Mouse (Mus musculus): ENCODE results near the gene Atox1.

Gene Atox1

DNA sequence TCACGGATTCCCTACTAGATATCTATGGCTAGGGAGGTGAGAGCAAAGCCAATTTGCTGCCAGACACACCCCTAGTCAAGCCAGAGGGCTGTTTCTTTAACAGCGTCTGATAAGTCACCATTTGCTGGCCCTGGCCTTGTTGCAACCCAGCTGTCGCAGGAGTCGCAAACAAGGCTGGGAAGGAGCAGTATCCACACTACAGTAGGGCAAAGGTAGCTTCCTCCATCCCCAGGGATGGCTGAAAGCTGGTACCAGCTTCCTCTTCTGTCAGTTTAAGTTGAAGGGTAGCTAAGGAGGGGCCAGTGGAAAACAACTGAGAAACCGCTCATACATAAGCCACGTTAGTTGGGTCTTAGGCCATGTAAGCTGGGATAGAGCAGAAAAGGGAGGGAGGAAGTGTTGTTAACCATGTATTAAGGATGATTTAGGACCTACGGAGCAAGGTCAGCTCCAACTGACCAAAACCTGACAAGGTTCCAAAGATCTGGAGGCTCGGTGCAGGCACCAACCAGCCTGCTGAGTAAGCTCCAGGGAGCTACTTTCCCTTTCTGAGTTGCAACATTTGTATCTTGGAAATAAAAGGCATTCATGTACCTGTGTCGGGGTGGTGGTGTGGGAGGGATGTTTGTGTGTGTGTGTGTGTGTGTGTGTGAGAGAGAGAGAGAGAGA lies 45.9 kb downstream of the Atox1 start:
- DNase-seq (ENCODE audit: extremely low spot score, low read depth, low spot score), result no peak

DNA sequence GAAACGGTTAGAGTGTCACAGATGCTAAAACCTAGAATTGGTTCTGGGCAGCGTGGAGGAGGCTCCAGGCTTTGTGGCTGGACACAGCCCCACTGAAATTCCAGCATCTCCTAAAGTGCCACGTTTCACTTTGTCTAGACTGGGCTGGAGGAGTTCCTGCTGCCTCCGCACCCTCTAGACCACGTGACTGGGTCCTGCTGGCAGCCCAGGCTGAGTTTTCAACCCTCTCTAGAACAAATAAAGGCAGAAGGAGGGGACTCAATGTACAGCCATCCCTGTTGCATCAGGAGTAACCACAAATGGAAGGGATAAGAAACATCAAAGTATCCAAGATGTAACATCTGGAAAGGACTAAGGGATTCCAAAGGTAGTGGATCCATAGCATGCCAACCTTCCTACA lies 46.7 kb downstream of the Atox1 start:
- no peak for DNase-seq (ENCODE audit: extremely low spot score, low read depth, low spot score)

DNA sequence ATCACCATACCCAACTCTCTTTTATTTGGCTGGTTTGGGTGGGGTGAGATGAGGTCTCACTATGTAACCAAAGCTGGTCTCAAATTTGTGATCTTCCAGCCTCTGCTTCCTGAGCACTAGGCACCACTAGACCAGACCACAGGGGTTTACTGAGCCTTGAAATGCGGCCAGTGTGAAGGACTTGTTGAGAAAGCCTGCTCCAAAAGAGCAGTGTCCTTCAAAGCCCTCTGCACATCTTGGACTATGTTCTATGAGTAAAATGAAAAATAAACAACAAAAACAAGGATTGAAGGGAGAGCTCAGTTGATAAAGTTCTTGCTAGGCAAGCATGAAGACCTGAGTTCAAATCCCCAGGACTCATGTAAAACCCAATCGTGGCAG lies 47.6 kb downstream of the Atox1 start:
- DNase-seq (ENCODE audit: extremely low spot score, low read depth, low spot score), result no peak

DNA sequence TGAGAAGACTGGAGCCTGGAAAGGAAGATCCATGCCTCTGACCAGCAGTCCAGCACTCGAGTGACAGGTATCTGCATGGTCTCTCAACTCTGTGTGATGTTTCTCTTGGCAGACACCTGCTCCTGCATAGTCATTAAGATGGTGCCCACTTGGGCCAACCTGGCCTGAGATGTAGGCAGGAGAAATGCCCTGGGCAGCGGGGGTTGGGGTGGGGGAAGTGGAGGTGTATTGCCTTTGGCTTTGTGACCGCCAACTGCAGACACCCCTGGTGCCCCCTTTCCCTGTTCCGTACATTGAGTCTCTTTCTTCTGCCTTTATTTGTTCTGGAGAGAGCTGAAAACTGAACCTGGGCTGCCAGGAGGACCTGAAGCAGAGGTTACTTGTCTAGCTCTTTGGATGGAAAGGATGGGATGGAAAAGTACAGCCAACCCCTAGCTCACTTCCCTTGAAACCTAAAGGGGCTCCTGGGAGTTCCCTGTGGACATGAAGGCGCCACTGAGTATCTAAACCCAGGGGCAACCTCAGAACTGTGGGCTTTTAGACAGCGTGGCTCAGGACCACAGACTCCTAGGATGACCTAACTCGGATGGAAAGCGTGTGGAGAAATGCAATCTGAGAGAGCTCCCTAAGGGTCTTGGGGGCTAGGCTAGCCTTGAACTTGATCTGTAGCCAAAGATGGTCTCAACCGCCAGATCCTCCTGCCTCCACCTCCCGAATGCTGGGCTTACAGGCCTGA lies 48.2 kb downstream of the Atox1 start:
- DNase-seq (ENCODE audit: extremely low spot score, low read depth, low spot score), result no peak

DNA sequence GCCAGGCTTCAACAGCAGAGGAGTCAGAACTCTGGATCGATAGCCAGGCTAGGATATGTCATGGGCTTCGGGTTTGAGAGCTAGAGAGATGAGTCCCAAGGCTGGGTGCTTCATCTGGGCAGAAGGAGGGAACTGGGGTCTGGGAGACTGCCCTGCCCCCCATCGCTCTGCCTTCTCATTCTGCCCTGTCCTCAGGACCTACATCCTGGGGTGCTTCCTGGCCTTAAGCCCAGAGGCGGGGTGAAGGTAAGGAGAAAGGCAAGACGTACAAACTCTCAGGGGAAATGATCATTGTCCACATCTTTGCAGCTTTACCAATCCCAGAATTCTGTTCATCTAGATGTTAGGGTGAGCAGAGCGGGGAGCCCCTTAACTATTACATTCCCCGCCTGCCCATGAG lies 49.0 kb downstream of the Atox1 start:
- DNase-seq (ENCODE audit: extremely low spot score, low read depth, low spot score), result no peak

DNA sequence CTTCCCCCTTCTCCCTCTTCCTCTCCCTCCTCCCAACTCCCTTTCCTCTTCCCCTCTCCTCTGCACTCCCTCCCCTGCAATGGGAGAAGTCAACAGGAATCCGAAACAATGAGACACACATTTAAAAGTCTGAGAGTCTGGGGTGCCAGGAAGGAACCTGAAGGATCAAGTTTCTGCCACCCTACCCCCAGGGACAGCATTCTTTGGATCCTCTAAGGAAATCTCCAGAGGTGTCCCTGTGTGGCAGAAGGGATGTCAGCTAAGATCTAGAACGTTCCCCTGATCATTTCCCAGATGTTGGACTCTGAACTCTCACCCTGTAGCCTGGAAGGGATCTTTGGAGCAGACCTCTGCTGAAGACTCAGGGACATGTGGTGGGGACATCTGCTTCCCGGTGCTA lies 50.5 kb downstream of the Atox1 start:
- no peak for DNase-seq (ENCODE audit: extremely low spot score, low read depth, low spot score)

DNA sequence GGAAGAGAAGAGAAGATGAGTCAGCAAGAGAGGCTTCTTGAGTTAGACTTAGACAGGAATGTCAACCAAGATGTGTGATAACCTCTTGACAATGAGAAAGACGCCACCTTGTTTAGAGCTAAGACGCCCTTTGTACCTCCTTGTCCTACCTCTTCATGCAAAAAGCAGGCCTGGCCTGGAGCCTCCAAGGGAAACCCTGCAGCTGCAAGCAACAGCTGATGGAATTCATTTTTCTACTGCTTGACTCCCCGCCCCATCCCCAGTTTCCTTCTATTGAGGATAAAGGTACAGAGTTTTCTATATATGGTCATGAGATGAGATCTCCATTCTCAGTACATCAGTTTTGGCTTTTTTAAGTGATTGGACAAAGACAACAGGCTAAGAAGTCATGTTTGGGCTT lies 51.0 kb downstream of the Atox1 start:
- no peak for DNase-seq (ENCODE audit: extremely low spot score, low read depth, low spot score)

DNA sequence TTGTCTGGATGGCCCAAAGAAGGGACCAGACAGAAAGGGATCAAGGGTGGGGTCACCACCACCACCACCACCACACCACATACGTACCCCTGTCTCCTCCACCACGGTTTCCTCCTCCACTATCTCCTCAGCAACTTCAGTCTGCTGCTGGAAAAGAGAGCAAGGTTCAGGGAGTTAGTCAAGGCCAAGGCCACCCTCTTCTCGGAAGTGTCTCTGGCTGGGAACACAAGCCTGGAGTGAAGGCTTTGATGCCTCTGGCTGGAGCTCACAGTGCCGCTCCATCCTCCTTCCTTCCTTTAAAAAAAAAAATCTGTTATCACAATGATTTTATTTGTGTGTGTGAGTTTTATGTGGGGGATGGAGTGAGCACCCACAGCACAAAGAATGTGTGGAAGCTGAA lies 53.9 kb downstream of the Atox1 start:
- DNase-seq (ENCODE audit: extremely low spot score, low read depth, low spot score), result no peak

DNA sequence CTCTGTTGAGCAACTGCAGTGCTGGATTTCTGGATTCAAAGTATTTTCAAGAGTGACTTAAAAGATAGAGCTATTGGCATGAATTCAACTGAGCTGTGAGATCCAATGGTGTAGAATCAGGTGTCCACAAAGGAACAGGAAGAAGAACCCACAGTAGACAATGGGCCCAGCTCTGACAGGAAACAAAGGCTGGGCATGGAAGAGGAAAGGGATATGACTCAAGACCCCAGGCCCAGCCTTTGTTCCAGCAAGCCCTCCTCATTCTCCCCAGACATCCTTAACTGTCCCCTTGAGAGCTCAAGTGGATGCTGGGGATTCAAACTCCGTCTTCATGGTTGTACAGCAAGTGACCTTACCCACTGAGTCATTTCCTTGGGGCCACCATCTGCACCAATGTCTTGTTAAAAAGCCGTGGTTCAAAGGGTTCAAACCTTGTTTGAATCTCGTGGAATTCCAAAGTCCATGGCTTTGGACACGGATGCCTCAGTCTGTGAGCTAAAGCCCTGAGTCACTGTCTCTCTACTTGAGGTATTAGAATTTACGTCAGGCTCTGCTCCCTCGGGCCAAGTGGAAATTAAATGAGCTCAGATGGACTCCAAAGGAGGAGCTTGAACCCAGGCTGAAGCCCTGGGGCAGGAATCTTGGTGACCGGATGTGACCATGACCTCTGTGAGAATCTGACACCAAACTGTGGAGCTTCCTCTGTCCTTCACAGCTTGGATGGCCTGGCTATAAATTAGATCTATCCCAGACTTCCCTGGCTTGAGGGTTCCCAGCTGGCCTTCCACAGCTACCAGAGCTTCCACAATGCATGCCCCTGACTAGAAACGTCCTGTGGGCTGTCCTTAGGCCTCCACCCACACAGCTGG lies 55.2 kb downstream of the Atox1 start:
- DNase-seq (ENCODE audit: extremely low spot score, low read depth, low spot score), result no peak

DNA sequence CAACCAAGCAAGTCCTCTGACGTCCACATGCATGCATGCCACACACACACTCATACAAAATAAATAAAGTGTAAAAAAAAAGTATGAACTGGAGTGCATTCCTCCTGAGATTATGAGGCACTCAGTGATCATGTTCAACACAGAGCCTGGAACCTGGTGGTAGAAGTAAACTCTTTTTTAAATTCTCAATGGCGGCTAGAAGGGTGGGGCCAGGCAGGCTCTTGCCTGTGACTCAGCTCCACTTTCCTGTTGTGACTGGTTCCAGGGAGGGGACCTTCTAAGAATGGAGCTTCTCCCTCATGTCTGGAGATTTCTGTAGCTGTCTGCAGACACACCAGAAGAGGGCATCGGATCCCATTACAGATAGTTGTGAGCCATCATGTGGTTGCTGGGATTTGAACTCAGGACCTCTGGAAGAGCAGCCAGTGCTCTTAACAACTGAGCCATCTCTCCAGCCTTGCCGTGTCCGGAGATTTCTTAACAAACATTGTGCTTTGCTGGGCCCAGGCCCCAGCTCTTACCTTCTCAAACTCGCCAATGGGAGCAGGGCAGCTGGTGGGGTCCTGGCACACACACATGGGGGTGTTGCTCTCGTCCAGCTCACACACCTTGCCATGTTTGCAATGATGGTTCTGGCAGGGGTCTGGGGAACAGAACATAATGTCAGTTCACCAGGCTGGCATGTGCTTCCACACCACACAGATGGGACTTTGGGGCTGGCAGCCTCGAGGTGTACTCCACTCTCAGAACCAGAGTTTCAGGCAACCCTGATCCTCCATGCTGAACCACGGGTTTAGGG lies 56.2 kb downstream of the Atox1 start:
- DNase-seq (ENCODE audit: extremely low spot score, low read depth, low spot score), result no peak

DNA sequence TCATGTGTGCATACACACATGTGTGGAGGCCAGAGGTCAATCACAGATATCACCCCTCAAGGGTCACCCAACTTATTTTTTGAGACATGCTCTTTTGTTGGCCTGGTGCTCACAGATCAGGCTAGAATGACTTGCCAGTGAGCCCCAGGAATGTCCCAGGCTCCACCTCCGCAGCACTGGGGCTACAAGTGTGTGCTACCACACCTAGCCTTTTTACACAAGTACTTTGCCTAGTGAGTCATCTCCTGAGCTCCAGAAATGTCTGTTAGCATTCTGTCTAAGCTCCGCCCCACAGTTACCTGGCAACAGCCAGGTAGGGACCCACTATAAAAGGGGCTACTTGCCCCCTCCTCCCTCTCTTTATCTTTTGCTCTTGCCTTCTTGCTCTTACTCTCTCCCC lies 60.2 kb downstream of the Atox1 start:
- DNase-seq (ENCODE audit: extremely low spot score, low read depth, low spot score), result no peak

DNA sequence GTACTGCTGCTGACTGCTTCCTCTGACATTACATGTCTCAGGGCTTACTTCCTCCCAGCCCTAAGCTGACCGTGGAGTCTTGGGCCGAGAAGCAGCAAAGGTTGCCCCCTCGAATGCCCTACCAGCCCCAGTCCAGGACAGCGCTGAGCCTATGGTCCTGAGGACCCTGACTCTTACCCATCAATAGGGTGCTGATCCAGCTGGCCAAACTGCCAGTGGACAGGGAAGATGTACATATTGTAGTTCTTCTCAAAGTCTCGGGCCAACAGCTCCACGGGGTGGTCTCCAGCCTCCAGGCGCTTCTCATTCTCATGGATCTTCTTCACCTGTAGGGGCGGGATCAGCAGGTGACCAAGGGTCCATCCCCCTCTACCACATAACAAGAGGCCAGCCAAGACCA lies 62.7 kb downstream of the Atox1 start:
- DNase-seq (ENCODE audit: extremely low spot score, low read depth, low spot score), result no peak

DNA sequence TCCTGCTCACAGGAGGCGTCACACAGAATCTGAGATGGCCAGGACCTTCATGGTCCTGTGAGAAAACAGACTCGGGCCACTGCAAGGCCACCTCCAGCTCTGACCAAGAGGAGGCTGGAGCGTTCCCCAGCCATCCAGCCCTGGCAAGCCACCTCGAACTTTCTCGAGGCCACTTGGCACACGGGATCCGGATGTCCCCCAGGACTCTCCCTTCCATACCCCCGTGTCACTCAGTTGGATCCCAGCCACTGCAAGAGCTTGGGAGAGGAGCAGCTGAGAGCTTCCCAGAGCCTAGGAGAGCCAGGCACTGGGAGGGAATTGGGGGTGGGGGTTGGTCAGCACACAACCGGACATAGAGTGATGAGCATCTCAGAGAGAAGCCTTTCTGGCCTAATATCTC lies 63.6 kb downstream of the Atox1 start:
- no peak for DNase-seq (ENCODE audit: extremely low spot score, low read depth, low spot score)

DNA sequence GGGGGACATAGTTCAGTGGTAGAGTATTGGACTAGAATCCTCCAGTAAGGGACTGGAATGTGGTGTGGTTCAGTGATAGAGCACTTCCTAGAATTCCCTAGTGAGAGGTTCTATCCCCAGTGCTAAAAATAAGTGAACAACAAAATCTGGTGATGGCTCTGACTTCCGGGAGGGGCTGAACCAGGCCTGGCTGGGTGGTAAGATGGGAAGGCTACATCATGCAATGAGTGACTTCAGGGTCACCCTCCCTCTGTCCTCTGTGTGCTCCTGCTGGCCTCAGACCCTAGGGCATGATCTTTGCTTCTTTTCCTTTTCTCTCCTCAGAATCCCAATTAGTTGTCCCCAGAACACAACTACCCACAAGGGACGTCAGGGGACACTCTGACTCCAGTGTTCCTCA lies 64.0 kb downstream of the Atox1 start:
- DNase-seq (ENCODE audit: extremely low spot score, low read depth, low spot score), result no peak

Data from hindlimb bud, embryonic 11.5 days (tissue).